Mouse (Mus musculus) megakaryocyte, embryonic 14.5 days (primary cell): ENCODE measurements at regions not wholly inside any gene's neighbourhood (a gene's known extent, or its start where the extent isn't known, plus 50 kb on each side); places are given as distances from the start of the nearest gene placed in this dataset.

ENCODE experiments used
- H3K27me3 ChIP-seq: replicated peaks from 2 replicates; pipeline ENCODE3; 2012; ENCODE audit warnings: inconsistent platforms
- H3K36me3 ChIP-seq: replicated peaks from 2 replicates; pipeline ENCODE3; 2012; ENCODE audit warnings: low read length, inconsistent platforms, mixed read lengths
- H3K4me1 ChIP-seq: 2 replicates; pipeline ENCODE4 v1.6.1; 2012; ENCODE audit warnings: inconsistent platforms
- H3K4me3 ChIP-seq: replicated peaks from 2 replicates; pipeline ENCODE3; 2012; ENCODE audit warnings: moderate library complexity, mild to moderate bottlenecking, inconsistent platforms
- H3K9me3 ChIP-seq: 2 replicates; pipeline ENCODE4 v1.6.1; 2012; ENCODE audit warnings: inconsistent platforms
- FLI1 ChIP-seq: IDR thresholded peaks from 2 replicates; pipeline ENCODE4 v1.6.1; 2012; ENCODE audit warnings: low read length, inconsistent platforms, mixed read lengths
- GATA1 ChIP-seq: IDR thresholded peaks from 3 replicates; pipeline ENCODE4 v1.6.1; 2012; ENCODE audit warnings: mixed read lengths, low read length, inconsistent platforms, borderline replicate concordance

DNA sequence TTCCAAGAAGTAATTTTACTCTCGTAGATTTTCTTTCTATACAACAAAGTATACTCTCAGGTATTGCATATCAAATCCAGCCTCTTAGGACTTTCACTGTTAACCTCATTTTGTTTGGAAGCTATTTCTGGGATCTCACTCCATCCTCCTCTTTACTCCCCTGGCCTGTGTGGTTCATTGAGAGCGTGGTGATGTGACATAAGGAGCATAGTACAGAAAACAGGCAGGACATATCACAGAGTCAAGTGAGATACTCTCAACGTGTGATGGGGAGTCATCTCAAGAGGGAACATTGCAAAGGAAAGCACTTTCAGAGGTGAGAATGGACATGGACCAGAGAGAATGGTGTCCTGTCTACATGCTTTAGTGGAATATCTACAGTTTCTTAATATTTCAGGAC lies 297.8 kb upstream of the Pitrm1 start:
- Histone ChIP-seq H3K36me3 (no peaks in the 10 kb centered on the region), H3K27me3 (no peaks in the 10 kb centered on the region), H3K4me3 (no peak overlapping the region), H3K4me1 (no peaks in the 10 kb centered on the region), H3K9me3 (no peaks in the 10 kb centered on the region)
- TF ChIP-seq GATA1 (no peak), FLI1 (no peak)

DNA sequence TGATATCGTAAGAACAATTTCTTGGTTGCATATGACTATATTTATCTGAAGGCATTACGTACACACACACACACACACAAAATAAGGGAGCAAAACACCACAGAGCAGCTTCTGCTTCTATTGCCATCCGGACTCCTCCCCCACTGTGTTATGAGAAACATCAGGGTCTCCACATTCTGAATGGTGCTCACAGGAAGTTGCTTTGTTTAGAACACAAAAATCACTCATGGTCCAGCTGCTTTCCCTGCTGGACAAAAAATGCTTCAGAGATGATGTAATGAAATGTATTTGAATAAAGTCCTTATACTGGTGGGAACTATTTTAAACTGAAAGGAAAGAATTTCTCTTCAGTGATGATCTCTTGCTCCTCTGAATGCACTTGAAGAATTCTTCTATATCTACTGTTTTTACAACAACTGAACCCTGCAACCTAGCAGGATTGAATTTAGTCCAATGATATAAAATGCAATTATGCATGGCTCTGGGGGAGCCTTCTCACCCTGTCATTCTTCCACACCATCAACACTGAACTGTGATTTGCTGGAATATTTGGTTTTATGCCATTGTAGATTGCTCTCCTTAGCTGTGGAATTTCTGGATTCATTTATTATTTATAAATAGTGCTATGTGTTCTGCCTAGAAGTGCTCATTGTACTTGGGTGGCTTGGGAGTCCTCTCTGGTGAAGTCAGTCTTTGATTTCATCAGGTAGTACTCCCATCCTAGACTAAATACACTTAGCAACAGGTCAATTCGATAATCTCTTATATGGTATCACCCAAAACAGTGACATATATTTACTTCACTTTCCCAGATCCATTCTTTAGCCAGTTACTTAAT lies 296.7 kb upstream of the Pitrm1 start:
- TF ChIP-seq FLI1: no peak
- no peak for TF ChIP-seq GATA1
- no peaks in the 10 kb centered on the region for H3K4me1 ChIP-seq

DNA sequence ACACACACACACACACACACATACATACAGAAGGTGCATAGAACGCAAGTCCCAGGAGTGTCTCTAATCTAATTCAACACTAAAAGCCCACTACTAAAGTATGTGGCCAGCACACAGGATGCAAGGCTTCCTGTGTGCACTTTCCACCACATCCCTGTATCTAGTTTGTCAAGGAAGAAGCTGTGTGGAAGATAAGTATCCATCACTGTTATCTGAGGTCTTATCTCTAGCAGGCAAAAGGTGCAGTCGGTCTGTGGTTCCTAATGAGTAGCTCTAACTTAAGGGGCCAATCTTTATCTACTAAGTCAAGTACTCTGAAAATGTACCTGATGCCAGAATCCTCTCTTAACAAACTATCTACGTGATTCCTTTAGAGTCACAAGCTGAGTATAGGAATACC lies 295.8 kb upstream of the Pitrm1 start:
- TF ChIP-seq GATA1 (no peak), FLI1 (no peak)
- no peak overlapping the region for H3K4me3 ChIP-seq
- no peaks in the 10 kb centered on the region for H3K36me3 ChIP-seq
- H3K9me3 ChIP-seq: no peaks in the 10 kb centered on the region
- H3K4me1 ChIP-seq: no peaks in the 10 kb centered on the region
- no peaks in the 10 kb centered on the region for H3K27me3 ChIP-seq

More for the DNA sequence above, 296.7 kb upstream of the Pitrm1 start:
- H3K36me3 ChIP-seq: no peaks in the 10 kb centered on the region
- H3K9me3 ChIP-seq: no peaks in the 10 kb centered on the region
- no peak overlapping the region for H3K4me3 ChIP-seq
- H3K27me3 ChIP-seq: no peaks in the 10 kb centered on the region

DNA sequence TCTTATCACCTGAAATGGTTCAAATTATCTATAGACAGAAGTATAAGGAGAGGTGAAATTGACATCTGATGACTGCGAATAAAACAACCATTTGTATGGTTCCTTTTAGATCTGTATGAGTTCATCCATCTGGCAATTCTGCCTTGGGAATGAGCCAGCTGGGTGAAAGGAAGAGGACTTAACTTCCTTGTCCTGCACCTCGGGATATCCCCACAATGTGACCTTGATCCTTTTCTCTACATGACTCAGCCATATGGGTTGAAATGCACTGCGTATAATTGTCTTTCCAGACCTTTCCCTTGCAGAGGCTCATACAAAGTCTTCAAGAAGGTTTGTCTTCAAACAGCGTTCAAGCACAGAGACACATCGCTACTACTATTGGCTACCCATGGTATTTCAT lies 292.6 kb upstream of the Pitrm1 start:
- Histone ChIP-seq H3K36me3 (no peaks in the 10 kb centered on the region), H3K9me3 (no peaks in the 10 kb centered on the region), H3K4me3 (no peak overlapping the region), H3K4me1 (no peaks in the 10 kb centered on the region), H3K27me3 (no peaks in the 10 kb centered on the region)
- no peak for TF ChIP-seq FLI1
- TF ChIP-seq GATA1: no peak

DNA sequence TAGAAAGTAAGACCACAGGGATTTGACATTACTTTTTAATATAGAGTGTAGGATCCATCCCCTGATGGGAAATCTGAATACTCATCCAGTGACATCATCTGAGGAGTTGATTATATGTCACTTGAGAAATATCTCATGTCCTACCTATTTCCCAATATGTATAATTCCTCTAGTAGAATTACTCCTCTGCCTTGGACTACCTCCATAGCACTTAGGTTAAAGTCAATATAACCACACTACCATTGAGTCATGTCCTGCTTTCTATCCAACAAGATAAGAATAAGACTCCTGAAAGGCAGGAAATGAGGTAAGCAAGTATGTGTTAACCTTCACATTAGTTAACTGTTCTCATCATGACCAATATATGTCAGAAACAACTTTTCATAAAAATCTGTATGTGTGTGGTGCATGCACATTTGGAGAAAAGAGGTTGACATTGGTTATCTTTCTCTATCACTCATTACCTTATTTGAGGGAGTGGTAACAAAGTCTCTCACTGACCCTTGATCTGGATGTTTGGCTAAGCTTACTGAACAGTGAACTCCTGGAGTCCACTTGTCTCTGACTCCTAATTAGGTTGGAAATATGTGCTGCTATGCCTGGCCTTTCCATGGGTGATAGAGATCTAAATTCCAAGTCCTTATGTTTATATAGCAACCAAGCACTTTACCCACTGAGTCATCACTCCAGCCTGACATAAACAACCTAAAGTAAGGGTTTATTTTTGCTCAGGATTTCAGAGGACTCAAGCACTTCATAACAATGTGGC lies 292.0 kb upstream of the Pitrm1 start:
- H3K27me3 ChIP-seq: no peaks in the 10 kb centered on the region

DNA sequence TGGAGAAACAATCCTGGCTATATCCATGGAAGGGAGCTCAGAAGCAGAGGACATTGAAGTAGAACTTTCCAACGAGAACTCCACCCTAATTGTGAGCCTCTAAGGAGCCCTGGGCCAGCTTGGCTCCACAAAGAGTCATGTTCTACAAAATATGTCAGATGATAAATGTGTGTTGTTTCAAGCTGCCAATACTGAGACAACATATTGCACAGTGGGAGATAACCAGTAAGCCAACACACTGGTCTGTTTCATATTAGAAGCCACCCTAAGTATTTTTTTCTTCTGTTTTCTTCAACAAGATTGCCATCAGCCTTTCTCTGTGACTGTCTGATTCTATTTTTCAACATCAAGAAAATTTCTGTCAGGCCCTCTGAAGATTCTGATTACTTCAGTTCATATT lies 289.5 kb upstream of the Pitrm1 start:
- Histone ChIP-seq H3K36me3 (no peaks in the 10 kb centered on the region), H3K4me3 (no peak overlapping the region), H3K27me3 (no peaks in the 10 kb centered on the region), H3K4me1 (no peaks in the 10 kb centered on the region), H3K9me3 (no peaks in the 10 kb centered on the region)
- TF ChIP-seq FLI1: no peak
- TF ChIP-seq GATA1: no peak

More for the DNA sequence above, 292.0 kb upstream of the Pitrm1 start:
- Histone ChIP-seq H3K4me1 (no peaks in the 10 kb centered on the region), H3K4me3 (no peak overlapping the region), H3K9me3 (no peaks in the 10 kb centered on the region), H3K36me3 (no peaks in the 10 kb centered on the region)
- TF ChIP-seq GATA1: no peak
- no peak for TF ChIP-seq FLI1

DNA sequence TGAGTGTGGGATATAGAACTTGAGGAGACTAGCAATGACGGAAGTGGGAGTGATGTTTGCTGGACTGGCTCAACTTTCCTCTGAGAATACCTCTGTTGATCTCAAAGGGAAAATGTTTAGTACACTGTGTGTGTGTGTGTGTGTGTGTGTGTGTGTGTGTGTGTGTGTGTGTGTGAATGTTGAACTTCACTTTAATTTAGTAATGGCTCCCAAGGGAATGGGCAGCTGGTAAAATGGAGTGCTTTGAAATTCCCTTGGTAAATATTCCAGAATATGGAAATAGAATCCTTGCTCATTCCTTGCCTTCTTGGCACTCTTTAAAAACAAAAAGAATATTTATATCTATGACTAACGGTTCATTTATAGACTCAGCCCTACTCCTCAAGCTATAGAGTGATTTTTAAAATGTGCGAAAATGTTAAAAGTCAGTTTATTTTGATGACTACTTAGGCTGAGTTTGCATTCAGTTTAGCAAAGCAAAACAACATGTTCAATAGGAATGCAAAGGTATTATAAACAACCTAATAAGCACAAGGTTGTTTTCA lies 287.6 kb upstream of the Pitrm1 start:
- H3K9me3 ChIP-seq: no peaks in the 10 kb centered on the region
- no peaks in the 10 kb centered on the region for H3K36me3 ChIP-seq
- no peak for TF ChIP-seq FLI1
- TF ChIP-seq GATA1: no peak
- no peak overlapping the region for H3K4me3 ChIP-seq
- H3K27me3 ChIP-seq: no peaks in the 10 kb centered on the region
- H3K4me1 ChIP-seq: no peaks in the 10 kb centered on the region

DNA sequence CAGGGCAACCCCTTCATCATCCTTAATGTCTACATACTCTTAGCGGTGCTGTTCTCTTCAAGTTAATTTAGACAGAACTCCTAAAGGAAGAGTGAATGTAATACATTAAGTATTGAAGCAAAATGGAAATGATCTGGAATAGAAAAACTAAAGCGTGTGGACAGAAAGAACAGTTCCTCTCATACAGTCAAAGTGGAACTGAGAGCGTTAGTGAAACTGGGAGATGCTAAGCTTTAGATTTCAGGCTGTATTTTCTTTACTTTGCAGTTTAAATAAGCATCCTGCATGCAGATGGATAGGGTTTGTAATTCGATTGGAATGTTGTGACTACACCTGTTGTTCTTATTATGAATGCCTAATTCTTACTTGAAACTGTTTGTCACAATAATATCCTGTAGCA lies 286.5 kb upstream of the Pitrm1 start:
- Histone ChIP-seq H3K4me3 (no peak overlapping the region), H3K27me3 (no peaks in the 10 kb centered on the region), H3K36me3 (no peaks in the 10 kb centered on the region)

DNA sequence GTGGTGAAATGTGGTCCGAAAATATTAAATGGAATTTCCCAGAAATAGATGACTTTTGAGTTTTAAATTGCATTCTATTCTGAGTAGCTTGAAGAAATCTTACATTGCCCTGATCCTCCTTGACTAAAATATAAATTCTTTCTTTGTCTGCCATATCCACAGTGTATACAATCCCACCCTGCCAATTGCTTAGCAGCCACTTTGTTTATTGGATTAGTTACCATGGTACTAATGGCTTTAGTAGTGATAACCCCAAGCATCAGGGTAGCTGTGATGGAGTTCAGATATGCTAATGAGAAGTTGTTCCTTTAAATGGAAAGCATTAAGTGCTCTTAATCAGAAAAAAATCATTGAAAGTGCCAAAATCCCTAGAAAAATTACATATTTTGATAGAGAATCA lies 277.4 kb upstream of the Pitrm1 start:
- TF ChIP-seq GATA1 (no peak), FLI1 (no peak)
- Histone ChIP-seq H3K4me1 (no peaks in the 10 kb centered on the region), H3K27me3 (no peaks in the 10 kb centered on the region)

More for the DNA sequence above, 286.5 kb upstream of the Pitrm1 start:
- H3K9me3 ChIP-seq: no peaks in the 10 kb centered on the region
- TF ChIP-seq FLI1: no peak
- TF ChIP-seq GATA1: no peak
- H3K4me1 ChIP-seq: no peaks in the 10 kb centered on the region

DNA sequence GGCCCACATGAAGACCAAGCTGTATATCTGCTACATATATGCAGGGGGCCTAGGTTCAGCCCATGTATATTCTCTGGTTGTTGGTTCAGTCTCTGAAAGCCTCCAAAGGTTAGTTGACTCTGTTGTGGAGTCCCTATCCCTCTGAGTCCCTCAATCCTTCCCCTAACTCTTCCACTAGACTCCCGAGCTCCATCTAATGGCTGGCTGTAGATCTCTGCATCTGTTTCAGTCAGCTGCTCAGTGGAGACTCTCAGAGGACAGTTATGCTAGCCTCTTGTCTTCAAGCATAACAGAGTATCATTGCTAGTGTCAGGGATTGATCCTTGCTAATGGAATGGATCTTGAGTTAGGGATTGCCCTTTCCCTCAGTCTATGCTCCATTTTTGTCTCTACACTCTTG lies 275.0 kb upstream of the Pitrm1 start:
- no peaks in the 10 kb centered on the region for H3K4me1 ChIP-seq
- TF ChIP-seq FLI1 (no peak), GATA1 (no peak)
- no peak overlapping the region for H3K4me3 ChIP-seq

More for the DNA sequence above, 277.4 kb upstream of the Pitrm1 start:
- no peak overlapping the region for H3K4me3 ChIP-seq
- H3K36me3 ChIP-seq: no peaks in the 10 kb centered on the region
- no peaks in the 10 kb centered on the region; the same call in 1 of the 2 replicates for H3K9me3 ChIP-seq

More for the DNA sequence above, 275.0 kb upstream of the Pitrm1 start:
- Histone ChIP-seq H3K9me3 (no peaks in the 10 kb centered on the region; the same call in 1 of the 2 replicates), H3K27me3 (no peaks in the 10 kb centered on the region), H3K36me3 (no peaks in the 10 kb centered on the region)
